Mouse (Mus musculus): Measurements from ENCODE around the gene Tbata. TPM values are rescaled to one million over a fixed set of nuclear protein-coding genes. Genes with fewer than 3 reads are reported as not detected.

The Tbata gene
- polyA plus RNA-seq, 1 experiment from 2014 or later: 1.2 TPM

DNA sequence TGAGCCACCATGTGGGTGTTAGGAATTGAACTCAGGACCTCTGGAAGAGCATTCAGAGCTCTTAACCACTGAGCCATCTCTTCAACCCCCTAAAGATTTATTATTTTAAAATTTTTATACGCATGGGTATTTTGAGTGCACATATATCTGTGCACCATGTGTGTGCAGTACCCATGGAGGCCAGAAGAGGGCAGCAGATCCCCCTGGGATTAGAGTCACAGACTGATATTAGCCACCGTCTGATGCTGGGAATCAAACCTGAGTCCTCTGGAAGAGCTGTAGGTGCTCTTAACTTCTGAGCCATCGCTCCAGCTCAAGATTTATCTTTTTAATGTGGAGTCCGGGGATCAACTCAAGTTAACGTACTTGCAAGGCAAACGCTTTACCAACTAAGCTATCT, 43.9 kb downstream of the Tbata start:
- ATAC-seq: no peak
- no peak overlapping the region for H3K4me2 ChIP-seq (ENCODE audit: low read length)
- H3K4me3 ChIP-seq (ENCODE audit: low read length): no peak overlapping the region
- H3K4me1 ChIP-seq (ENCODE audit: control insufficient read depth, insufficient read depth, low read depth, low read length): no peaks in the 10 kb centered on the region
- WGBS: 96% methylated on average over 6 of the region's 6 CpGs
- H3K27me3 ChIP-seq (replicated peaks; ENCODE audit: control insufficient read depth, insufficient read depth, low read length): peaks cover 4% of the 10 kb centered on the region; the same call in 1 of the 2 replicates
- H3K27ac ChIP-seq (ENCODE audit: low read depth, low read length): no peak overlapping the region
- H3K36me3 ChIP-seq (ENCODE audit: control insufficient read depth, insufficient read depth, low read length): no peaks in the 10 kb centered on the region
- H3K9me3 ChIP-seq (ENCODE audit: control insufficient read depth, low read length): no peaks in the 10 kb centered on the region; the same call in 1 of the 2 replicates
- no peak overlapping the region for H3K9ac ChIP-seq (ENCODE audit: low read depth, low read length)

DNA sequence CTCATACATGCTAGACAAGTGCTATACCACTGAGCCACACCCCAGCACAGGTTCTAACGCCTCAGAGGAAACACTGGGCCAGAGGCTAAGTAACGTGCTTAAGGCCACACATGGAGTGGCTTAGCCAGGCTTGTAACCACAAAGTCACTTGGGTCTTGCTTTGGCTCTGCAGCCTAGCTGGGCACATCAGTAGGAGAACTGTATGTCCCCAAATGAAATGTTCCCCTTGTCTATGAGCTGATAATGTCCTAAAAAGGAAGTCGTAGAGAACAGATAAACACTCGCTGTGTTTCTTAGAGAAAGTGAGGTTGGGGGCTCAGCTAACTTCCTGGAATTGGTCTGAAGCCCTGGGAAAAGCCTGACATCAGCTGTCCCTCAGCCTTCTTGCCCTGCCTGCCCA, 44.4 kb downstream of the Tbata start:
- Histone ChIP-seq H3K9ac (ENCODE audit: low read depth, low read length) (no peak overlapping the region), H3K27ac (ENCODE audit: low read depth, low read length) (no peak overlapping the region), H3K36me3 (ENCODE audit: control insufficient read depth, insufficient read depth, low read length) (no peaks in the 10 kb centered on the region), H3K9me3 (ENCODE audit: control insufficient read depth, low read length) (no peaks in the 10 kb centered on the region; the same call in 1 of the 2 replicates), H3K4me1 (ENCODE audit: control insufficient read depth, insufficient read depth, low read depth, low read length) (no peaks in the 10 kb centered on the region), H3K4me2 (ENCODE audit: low read length) (no peak overlapping the region), H3K27me3 (replicated peaks; ENCODE audit: control insufficient read depth, insufficient read depth, low read length) (peaks cover 4% of the 10 kb centered on the region; the same call in 1 of the 2 replicates), H3K4me3 (ENCODE audit: low read length) (no peak overlapping the region)
- ATAC-seq: no peak
- 88% methylated on average over 4 of the region's 4 CpGs for WGBS

DNA sequence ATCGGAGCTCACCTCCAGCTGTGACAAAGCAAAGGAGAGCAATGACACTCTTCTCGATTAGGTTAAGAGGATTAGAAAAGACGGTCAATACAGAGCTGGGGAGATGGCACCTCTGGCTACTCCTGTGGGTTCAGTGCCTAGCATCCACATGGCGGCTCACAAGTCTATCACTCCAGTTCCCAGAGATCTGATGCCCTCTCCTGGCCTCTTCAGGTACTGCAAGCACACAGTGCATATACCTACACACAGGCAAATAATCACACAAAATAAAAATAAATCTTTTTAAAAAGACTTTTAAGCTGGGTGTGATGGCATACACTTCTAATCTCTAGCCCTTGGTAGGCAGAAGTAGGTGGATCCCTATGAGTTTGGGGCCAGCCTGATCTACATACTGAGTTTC, 47.6 kb downstream of the Tbata start:
- Histone ChIP-seq H3K27me3 (replicated peaks; ENCODE audit: control insufficient read depth, insufficient read depth, low read length) (no peaks in the 10 kb centered on the region), H3K27ac (ENCODE audit: low read depth, low read length) (no peak overlapping the region), H3K36me3 (ENCODE audit: control insufficient read depth, insufficient read depth, low read length) (no peaks in the 10 kb centered on the region), H3K9ac (ENCODE audit: low read depth, low read length) (no peak overlapping the region), H3K9me3 (ENCODE audit: control insufficient read depth, low read length) (no peaks in the 10 kb centered on the region; the same call in 1 of the 2 replicates), H3K4me3 (ENCODE audit: low read length) (no peak overlapping the region), H3K4me1 (ENCODE audit: control insufficient read depth, insufficient read depth, low read depth, low read length) (no peaks in the 10 kb centered on the region), H3K4me2 (ENCODE audit: low read length) (no peak overlapping the region)
- no peak for ATAC-seq
- WGBS: 98% methylated on average over 4 of the region's 4 CpGs

DNA sequence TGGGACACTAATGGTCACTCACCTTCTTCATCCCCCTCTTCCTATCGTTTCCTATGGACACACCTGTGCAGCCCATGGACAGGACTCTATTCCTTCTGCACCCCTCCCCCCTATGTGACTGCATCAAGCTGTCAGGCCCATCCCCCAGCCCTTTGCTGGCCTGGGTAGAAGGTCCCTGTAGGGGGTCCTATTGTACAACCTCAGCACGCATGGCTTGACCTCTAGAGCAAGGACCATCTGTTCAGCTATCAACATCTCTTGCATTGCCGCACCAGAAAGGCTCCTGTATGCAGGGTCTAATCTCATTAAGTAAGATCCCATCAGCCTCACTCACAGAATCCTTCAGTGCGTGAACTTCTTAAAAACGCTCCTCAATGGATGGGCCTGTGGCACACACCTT, 53.9 kb downstream of the Tbata start:
- H3K27me3 ChIP-seq (replicated peaks; ENCODE audit: control insufficient read depth, insufficient read depth, low read length): no peaks in the 10 kb centered on the region
- ATAC-seq: no peak
- H3K9me3 ChIP-seq (ENCODE audit: control insufficient read depth, low read length): no peaks in the 10 kb centered on the region
- H3K27ac ChIP-seq (ENCODE audit: low read depth, low read length): no peak overlapping the region
- H3K4me2 ChIP-seq (ENCODE audit: low read length): no peak overlapping the region
- H3K9ac ChIP-seq (ENCODE audit: low read depth, low read length): no peak overlapping the region
- no peaks in the 10 kb centered on the region for H3K4me1 ChIP-seq (ENCODE audit: control insufficient read depth, insufficient read depth, low read depth, low read length)
- no peaks in the 10 kb centered on the region for H3K36me3 ChIP-seq (ENCODE audit: control insufficient read depth, insufficient read depth, low read length)
- 56% methylated on average over 5 of the region's 5 CpGs for WGBS
- H3K4me3 ChIP-seq (ENCODE audit: low read length): no peak overlapping the region

DNA sequence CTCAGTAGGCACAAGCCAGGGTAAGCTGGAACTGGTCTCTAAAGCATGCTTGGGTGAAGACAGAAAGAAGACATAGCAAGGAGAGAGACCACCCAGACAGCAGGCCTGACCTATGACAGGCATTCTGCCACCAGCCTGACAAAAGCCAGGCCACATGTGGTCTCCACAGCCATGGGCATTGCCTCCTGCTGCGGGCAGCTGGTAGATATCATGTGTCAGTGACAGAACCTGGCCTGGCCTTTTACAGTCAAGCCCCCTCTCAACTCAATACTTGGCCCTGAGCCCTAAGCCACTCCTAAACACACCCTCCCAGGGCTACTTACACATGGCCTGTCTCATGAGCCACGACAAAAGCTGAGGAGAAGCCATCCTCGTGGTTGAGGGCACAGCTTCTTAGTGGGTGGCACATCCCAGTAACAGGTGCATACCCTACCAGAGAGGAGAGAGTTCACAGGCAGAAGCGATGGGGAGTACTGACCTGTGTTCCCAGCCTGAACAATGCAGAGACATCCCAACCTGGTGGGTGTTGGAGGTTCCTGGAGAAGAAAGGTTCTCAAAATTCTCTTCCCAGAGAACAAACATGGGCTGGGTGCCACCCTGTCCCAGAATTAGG, 55.1 kb downstream of the Tbata start:
- no peak overlapping the region for H3K4me3 ChIP-seq (ENCODE audit: low read length)

DNA sequence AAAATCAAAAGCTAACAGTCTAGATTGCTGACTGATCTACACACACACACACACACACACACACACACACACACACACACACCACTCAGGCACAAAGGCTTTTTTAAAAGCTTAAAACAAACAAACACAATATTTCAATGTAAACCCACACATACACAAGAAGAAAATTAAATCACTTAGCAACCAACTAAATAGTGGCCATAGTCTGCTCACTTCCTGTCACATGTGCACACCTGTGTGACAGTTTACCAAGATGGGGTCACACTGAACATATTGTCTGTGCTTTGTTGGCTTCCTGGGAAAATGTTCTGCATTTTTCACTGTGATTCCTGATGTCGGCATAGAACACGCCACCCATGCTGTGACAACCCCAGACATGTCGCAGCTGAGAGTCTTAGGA, 60.0 kb downstream of the Tbata start:
- Histone ChIP-seq H3K27ac (ENCODE audit: low read depth, low read length) (no peak overlapping the region), H3K36me3 (ENCODE audit: control insufficient read depth, insufficient read depth, low read length) (no peaks in the 10 kb centered on the region), H3K4me1 (ENCODE audit: control insufficient read depth, insufficient read depth, low read depth, low read length) (no peaks in the 10 kb centered on the region), H3K9ac (ENCODE audit: low read depth, low read length) (no peak overlapping the region), H3K9me3 (ENCODE audit: control insufficient read depth, low read length) (no peaks in the 10 kb centered on the region), H3K4me2 (ENCODE audit: low read length) (no peak overlapping the region), H3K27me3 (replicated peaks; ENCODE audit: control insufficient read depth, insufficient read depth, low read length) (no peaks in the 10 kb centered on the region), H3K4me3 (ENCODE audit: low read length) (no peak overlapping the region)
- no peak for ATAC-seq
- 84% methylated on average over 3 of the region's 3 CpGs for WGBS

More for the DNA sequence above, 55.1 kb downstream of the Tbata start:
- no peak for ATAC-seq
- Histone ChIP-seq H3K9me3 (ENCODE audit: control insufficient read depth, low read length) (no peaks in the 10 kb centered on the region), H3K36me3 (ENCODE audit: control insufficient read depth, insufficient read depth, low read length) (no peaks in the 10 kb centered on the region), H3K4me1 (ENCODE audit: control insufficient read depth, insufficient read depth, low read depth, low read length) (no peaks in the 10 kb centered on the region), H3K27ac (ENCODE audit: low read depth, low read length) (no peak overlapping the region), H3K27me3 (replicated peaks; ENCODE audit: control insufficient read depth, insufficient read depth, low read length) (no peaks in the 10 kb centered on the region), H3K9ac (ENCODE audit: low read depth, low read length) (no peak overlapping the region), H3K4me2 (ENCODE audit: low read length) (no peak overlapping the region)
- 63% methylated on average over 4 of the region's 4 CpGs for WGBS

- 35% methylated on average over 7 of the region's 7 CpGs for WGBS
- no peaks in the 10 kb centered on the region for H3K36me3 ChIP-seq (ENCODE audit: control insufficient read depth, insufficient read depth, low read length)
- no peak overlapping the region for H3K4me2 ChIP-seq (ENCODE audit: low read length)
- peak; percentile 75 for ATAC-seq
- H3K9ac ChIP-seq (ENCODE audit: low read depth, low read length): no peak overlapping the region
- H3K27me3 ChIP-seq (replicated peaks; ENCODE audit: control insufficient read depth, insufficient read depth, low read length): no peaks in the 10 kb centered on the region
- H3K27ac ChIP-seq (ENCODE audit: low read depth, low read length): no peak overlapping the region
- no peaks in the 10 kb centered on the region for H3K4me1 ChIP-seq (ENCODE audit: control insufficient read depth, insufficient read depth, low read depth, low read length)
- H3K9me3 ChIP-seq (ENCODE audit: control insufficient read depth, low read length): no peaks in the 10 kb centered on the region
- H3K4me3 ChIP-seq (ENCODE audit: low read length): no peak overlapping the region
Observed at GRCm38 (mm10) chr10:61232858-61233567, 61.3 kb downstream of the Tbata start.

DNA sequence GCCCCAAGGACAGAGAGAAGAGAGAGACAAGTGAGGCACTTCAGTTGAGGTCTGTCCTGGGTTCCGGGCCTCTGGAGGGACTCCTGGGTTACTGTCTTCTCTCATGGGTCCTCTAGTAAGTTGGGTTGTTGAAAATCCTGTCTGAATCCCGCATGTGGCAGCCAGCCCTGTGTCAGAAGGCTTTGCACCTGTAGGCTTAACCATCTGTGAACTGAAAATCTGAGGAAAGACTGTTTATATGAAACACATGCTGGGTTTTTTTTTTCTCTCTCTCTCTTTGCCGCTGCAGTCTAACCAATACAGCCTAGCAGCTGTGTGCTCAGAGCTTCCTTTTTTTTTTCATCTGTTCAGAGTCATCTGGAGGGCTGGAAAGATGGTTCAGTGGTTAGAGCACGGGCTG, 62.6 kb downstream of the Tbata start:
- peaks cover 2% of the 10 kb centered on the region; the same call in 1 of the 2 replicates for H3K9me3 ChIP-seq (ENCODE audit: control insufficient read depth, low read length)
- WGBS: 74% methylated on average over 4 of the region's 4 CpGs
- H3K4me1 ChIP-seq (ENCODE audit: control insufficient read depth, insufficient read depth, low read depth, low read length): no peaks in the 10 kb centered on the region
- no peak overlapping the region for H3K9ac ChIP-seq (ENCODE audit: low read depth, low read length)
- H3K4me2 ChIP-seq (ENCODE audit: low read length): no peak overlapping the region
- H3K27ac ChIP-seq (ENCODE audit: low read depth, low read length): no peak overlapping the region
- no peaks in the 10 kb centered on the region for H3K36me3 ChIP-seq (ENCODE audit: control insufficient read depth, insufficient read depth, low read length)
- H3K27me3 ChIP-seq (replicated peaks; ENCODE audit: control insufficient read depth, insufficient read depth, low read length): no peaks in the 10 kb centered on the region
- no peak overlapping the region for H3K4me3 ChIP-seq (ENCODE audit: low read length)
- no peak for ATAC-seq

DNA sequence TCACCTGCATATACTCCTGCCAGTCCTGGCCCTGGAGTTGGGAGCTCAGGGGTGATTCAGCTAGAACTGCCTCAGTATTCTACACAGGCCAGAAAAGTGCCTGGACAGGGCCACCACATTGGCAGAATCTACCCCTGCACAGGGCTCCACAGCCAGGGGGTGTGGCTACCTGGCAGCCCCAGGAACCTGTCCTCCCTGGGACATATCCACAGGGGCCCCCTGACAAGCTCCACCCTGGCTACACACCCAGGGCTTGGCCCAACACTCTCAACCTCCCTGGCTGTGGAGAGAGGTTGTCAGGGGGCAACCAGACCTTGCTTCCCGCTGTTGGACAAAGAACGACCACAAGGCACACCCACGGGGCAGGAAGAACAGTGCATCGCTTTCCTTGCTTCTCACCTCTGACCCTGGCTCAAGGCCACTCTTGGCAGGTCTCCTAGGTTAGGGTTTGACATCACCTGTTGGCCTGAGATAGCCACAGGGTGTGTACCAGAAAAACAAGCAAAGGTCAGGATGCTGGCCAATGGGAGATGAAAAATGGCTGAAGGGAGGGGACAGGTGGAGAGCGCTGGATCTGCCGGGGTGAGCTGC, 64.0 kb downstream of the Tbata start:
- WGBS: 95% methylated on average over 6 of the region's 6 CpGs

More for the DNA sequence above, 64.0 kb downstream of the Tbata start:
- H3K27ac ChIP-seq (ENCODE audit: low read depth, low read length): no peak overlapping the region
- H3K9ac ChIP-seq (ENCODE audit: low read depth, low read length): no peak overlapping the region
- H3K4me3 ChIP-seq (ENCODE audit: low read length): no peak overlapping the region
- H3K4me1 ChIP-seq (ENCODE audit: control insufficient read depth, insufficient read depth, low read depth, low read length): no peaks in the 10 kb centered on the region
- no peaks in the 10 kb centered on the region for H3K36me3 ChIP-seq (ENCODE audit: control insufficient read depth, insufficient read depth, low read length)
- H3K4me2 ChIP-seq (ENCODE audit: low read length): no peak overlapping the region
- ATAC-seq: no peak
- no peaks in the 10 kb centered on the region for H3K27me3 ChIP-seq (replicated peaks; ENCODE audit: control insufficient read depth, insufficient read depth, low read length)
- peaks cover 2% of the 10 kb centered on the region; the same call in 1 of the 2 replicates for H3K9me3 ChIP-seq (ENCODE audit: control insufficient read depth, low read length)

Data from hindbrain, embryonic 16.5 days (tissue).